Mouse (Mus musculus) forebrain, embryonic 11.5 days (tissue): Measurements from ENCODE around the gene 1700020A23Rik. TPM values are rescaled to one million over a fixed set of nuclear protein-coding genes. Genes with fewer than 3 reads are reported as not detected.
A peak's percentile ranks its signal among the peaks of the same experiment; 100 is the strongest.

Experiments used
- ATAC-seq: fragments of 200-750 bp; cut with Nextera tagmentation; replicated peaks from 2 replicates; pipeline ENCODE4 v1.8.0; 2017; ENCODE audit warnings: moderate TSS enrichment; ENCODE audit not compliant: low FRiP score
- DNase-seq: peaks from one replicate; pipeline ENCODE4 v3.0.0-alpha.2; 2017; ENCODE audit warnings: low spot score
- H3K27ac ChIP-seq: fragments of 300-500 bp; sonication (generic); 2 replicates; pipeline ENCODE4 v1.5.1; 2014; ENCODE audit warnings: low read depth, low read length
- H3K27me3 ChIP-seq: fragments of 300-500 bp; sonication (generic); 2 replicates; pipeline ENCODE4 v1.6.1; 2014; ENCODE audit warnings: mild to moderate bottlenecking, low read length, mixed read lengths; ENCODE audit not compliant: control insufficient read depth, insufficient read depth
- H3K36me3 ChIP-seq: fragments of 300-500 bp; sonication (generic); 2 replicates; pipeline ENCODE4 v1.6.1; 2014; ENCODE audit warnings: mild to moderate bottlenecking, low read length, moderate library complexity, mixed read lengths; ENCODE audit not compliant: control insufficient read depth, insufficient read depth
- H3K4me1 ChIP-seq: fragments of 300-500 bp; sonication (generic); replicated peaks from 2 replicates; pipeline ENCODE4 v1.6.1; 2014; ENCODE audit warnings: low read length, mixed read lengths; ENCODE audit not compliant: control insufficient read depth, insufficient read depth
- H3K4me2 ChIP-seq: fragments of 300-500 bp; sonication (generic); 2 replicates; pipeline ENCODE4 v1.6.1; 2014; ENCODE audit warnings: low read depth, mild to moderate bottlenecking, low read length, moderate library complexity, mixed read lengths; ENCODE audit not compliant: severe bottlenecking
- H3K4me3 ChIP-seq: fragments of 300-500 bp; sonication (generic); 2 replicates; pipeline ENCODE4 v1.5.1; 2014; ENCODE audit warnings: low read depth, low read length
- H3K9ac ChIP-seq: fragments of 300-500 bp; sonication (generic); 2 replicates; pipeline ENCODE4 v1.6.1; 2014; ENCODE audit warnings: low read length
- H3K9me3 ChIP-seq: fragments of 300-500 bp; sonication (generic); 2 replicates; pipeline ENCODE4 v1.6.1; 2016; ENCODE audit warnings: low read length, mixed read lengths; ENCODE audit not compliant: control insufficient read depth
- WGBS: fragments of 180-500 bp; shearing (Covaris S2); extraction: QIAGEN DNeasy Blood & Tissue Kit; methylation state at CpG from one replicate; pipeline ENCODE4 v1.1.7; 2014; 5-methylcytosine and 5-hydroxymethylcytosine counted together
- polyA plus RNA-seq: library from polyadenylated mRNA; unstranded; fragments of >200 nt; fragmentation: Nextera tagmentation; extraction: Ambion mirVana; gene quantifications from 2 replicates; pipeline ENCODE4 v1.2.1, GENCODE M21; 2014

1700020A23Rik gene
- polyA plus RNA-seq, 1 experiment from 2014 or later: not detected

DNA sequence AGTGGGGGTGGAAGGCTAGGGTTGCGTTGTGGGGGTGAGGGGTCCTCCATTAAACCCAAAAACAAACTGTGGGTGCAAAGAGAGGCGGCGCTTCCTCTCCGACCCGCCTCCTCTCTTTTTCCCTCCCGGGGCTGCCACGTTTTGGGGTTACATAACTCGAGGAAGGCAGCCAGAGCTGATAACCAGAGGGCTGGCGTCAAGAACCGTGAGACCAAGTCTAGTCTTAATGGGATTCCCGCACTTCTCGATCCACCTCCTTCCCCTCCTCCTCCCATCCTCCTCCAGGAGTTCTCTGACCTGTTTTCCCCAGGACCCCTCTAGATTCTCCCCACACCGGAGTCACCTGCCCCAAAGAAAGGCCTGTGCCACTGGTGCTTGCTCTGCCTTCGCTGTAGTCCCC is 7.0 kb upstream of the 1700020A23Rik start:
- H3K9ac ChIP-seq: peak overlapping the region; percentile 75
- peak overlapping the region; percentile 93 for H3K4me2 ChIP-seq
- ATAC-seq (no peak), DNase-seq (no peak)
- H3K27me3 ChIP-seq: no peaks in the 10 kb centered on the region
- no peaks in the 10 kb centered on the region; the same call in 1 of the 2 replicates for H3K36me3 ChIP-seq
- peaks cover 8% of the 10 kb centered on the region for H3K4me1 ChIP-seq
- H3K27ac ChIP-seq: no peak overlapping the region
- H3K4me3 ChIP-seq: peak overlapping the region; percentile 52
- H3K9me3 ChIP-seq: no peaks in the 10 kb centered on the region
- 15% methylated on average over 14 of the region's 14 CpGs for WGBS

- DNase-seq (no peak), ATAC-seq (no peak)
- Histone ChIP-seq H3K4me1 (peaks cover 8% of the 10 kb centered on the region), H3K9me3 (no peaks in the 10 kb centered on the region), H3K4me2 (no peak overlapping the region), H3K27ac (no peak overlapping the region), H3K9ac (no peak overlapping the region), H3K27me3 (no peaks in the 10 kb centered on the region), H3K36me3 (no peaks in the 10 kb centered on the region), H3K4me3 (no peak overlapping the region)
- WGBS: 98% methylated on average over 1 of the region's 1 CpGs
Measured at GRCm38 (mm10) chr2:130400046-130400445, 5.0 kb upstream of the 1700020A23Rik start.

GRCm38 (mm10) chr2:130401891-130402290 is 3.2 kb upstream of the 1700020A23Rik start:
- no peaks in the 10 kb centered on the region for H3K27me3 ChIP-seq
- 86% methylated on average over 4 of the region's 4 CpGs for WGBS
- no peak overlapping the region for H3K4me3 ChIP-seq
- no peak overlapping the region for H3K27ac ChIP-seq
- H3K9me3 ChIP-seq: no peaks in the 10 kb centered on the region
- DNase-seq: no peak
- H3K4me1 ChIP-seq: peaks cover 3% of the 10 kb centered on the region
- no peak overlapping the region for H3K9ac ChIP-seq
- no peak for ATAC-seq
- H3K36me3 ChIP-seq: no peaks in the 10 kb centered on the region
- H3K4me2 ChIP-seq: no peak overlapping the region

DNA sequence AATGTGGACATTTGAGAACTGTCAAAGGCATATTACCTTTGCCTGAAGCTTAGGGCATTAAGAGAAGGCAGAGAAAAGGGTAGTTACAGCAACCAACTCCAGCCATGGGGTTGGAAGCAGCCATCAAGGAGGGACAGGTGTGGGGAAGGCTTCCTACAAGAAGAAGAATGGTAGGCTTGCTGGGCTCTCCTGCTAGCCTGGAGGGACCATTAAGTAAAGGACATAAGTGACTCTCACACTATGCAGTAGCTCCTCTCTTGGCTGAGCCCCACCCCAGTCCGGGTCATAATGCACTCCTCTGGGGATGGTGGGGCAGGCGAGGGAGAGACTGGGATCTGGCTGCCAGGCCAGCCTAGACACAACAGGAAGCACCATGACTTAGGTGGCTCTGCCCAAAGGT is 1.1 kb downstream of the 1700020A23Rik start, which contains the start of gene Tmem239:
Gene Tmem239 (plus strand): TSS at position 301 of the 400 bp plus-strand sequence.
- H3K4me1 ChIP-seq: no peaks in the 10 kb centered on the region
- no peak within 1 kb of the TSS for H3K9ac ChIP-seq
- no peak for ATAC-seq
- H3K4me3 ChIP-seq: no peak within 1 kb of the TSS
- no peak within 1 kb of the TSS for H3K4me2 ChIP-seq
- DNase-seq: no peak
- H3K9me3 ChIP-seq: no peaks in the 10 kb centered on the region
- H3K27ac ChIP-seq: no peak within 1 kb of the TSS
- H3K36me3 ChIP-seq: no peaks in the 10 kb centered on the region
- 73% methylated on average over 2 of the region's 2 CpGs for whole genome bisulfite sequencing
- no peaks in the 10 kb centered on the region for H3K27me3 ChIP-seq

DNA sequence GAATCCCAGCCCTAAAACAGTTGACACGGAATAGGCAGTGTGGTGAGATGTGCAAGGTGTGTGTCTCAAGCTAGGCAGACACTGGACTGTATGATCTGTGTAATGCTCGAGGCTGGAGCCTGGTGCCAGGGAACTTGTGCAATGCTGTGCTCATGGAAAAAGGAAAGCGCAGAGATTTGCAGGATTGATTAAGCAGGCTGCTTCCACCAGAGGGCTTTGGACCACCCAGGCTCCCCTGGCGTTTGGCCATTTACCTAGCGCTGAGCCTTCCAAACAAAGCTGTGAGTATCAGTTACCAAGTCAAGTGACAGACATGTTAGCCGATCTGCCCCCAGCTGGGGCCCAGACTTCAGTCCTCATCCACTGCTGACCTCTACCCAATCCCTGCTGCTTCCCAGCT is 3.1 kb downstream of the 1700020A23Rik start:
- no peaks in the 10 kb centered on the region for H3K9me3 ChIP-seq
- no peaks in the 10 kb centered on the region for H3K36me3 ChIP-seq
- no peak overlapping the region for H3K4me2 ChIP-seq
- no peak overlapping the region for H3K9ac ChIP-seq
- no peak for ATAC-seq
- no peak overlapping the region for H3K4me3 ChIP-seq
- H3K27me3 ChIP-seq: no peaks in the 10 kb centered on the region
- DNase-seq: peak; percentile 67
- H3K4me1 ChIP-seq: no peaks in the 10 kb centered on the region
- H3K27ac ChIP-seq: no peak overlapping the region
- WGBS: 12% methylated on average over 6 of the region's 6 CpGs

DNA sequence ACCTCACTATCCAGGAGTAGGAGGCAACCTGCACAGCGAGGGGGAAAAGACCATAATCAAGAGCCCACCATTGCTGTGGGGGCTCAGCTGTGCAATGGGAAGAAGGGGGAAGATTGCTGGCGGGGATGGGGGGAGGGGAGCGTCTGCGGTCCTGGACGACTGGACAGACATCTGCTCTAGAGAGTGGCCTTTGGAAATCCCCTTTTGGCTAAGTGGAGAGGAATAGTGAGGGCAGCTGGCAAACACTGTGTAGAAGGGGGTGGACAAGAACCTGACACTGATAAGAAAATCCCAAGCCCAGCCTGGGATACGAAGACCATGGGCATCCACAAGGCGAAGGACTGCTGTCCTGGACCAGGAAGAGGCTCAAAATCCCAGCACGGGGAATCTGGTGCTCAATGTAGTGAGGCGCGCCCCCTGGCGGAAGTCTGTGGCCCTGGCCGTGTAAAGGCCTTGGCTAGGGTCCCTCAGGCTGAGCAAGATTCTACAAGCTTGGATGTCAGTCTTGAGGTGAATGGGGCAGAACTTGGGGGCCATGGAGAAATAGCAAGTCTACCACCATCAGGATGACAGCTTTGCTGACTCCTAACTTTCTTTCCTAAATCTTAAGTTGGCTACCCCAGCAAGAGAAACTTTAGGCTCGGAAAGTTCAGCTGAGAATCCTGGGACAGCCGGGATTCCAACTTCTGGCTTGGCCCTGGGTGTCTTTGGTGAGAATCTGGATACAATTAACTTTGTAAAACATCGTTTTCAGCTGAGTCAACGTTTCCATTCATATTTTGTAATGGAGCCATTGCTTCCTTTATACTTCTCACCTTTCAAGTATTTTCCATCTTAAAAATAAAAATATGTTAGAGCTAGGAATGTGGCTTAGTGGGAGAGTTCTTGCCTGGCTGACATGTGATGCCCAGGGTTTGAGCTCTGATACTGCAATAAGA is 6.8 kb downstream of the 1700020A23Rik start:
- no peaks in the 10 kb centered on the region for H3K27me3 ChIP-seq
- ATAC-seq (peak; percentile 83), DNase-seq (peak; percentile 93)
- no peak overlapping the region for H3K27ac ChIP-seq
- 38% methylated on average over 16 of the region's 16 CpGs for WGBS
- H3K4me2 ChIP-seq: no peak overlapping the region
- no peak overlapping the region for H3K4me3 ChIP-seq
- no peaks in the 10 kb centered on the region for H3K36me3 ChIP-seq
- H3K4me1 ChIP-seq: no peaks in the 10 kb centered on the region
- no peaks in the 10 kb centered on the region for H3K9me3 ChIP-seq
- no peak overlapping the region for H3K9ac ChIP-seq

GRCm38 (mm10) chr2:130412775-130413174 is 7.7 kb downstream of the 1700020A23Rik start:
- WGBS: 88% methylated on average over 3 of the region's 3 CpGs
- Histone ChIP-seq H3K27ac (no peak overlapping the region), H3K4me3 (no peak overlapping the region), H3K9ac (no peak overlapping the region), H3K4me1 (no peaks in the 10 kb centered on the region), H3K36me3 (no peaks in the 10 kb centered on the region), H3K9me3 (no peaks in the 10 kb centered on the region), H3K27me3 (no peaks in the 10 kb centered on the region), H3K4me2 (no peak overlapping the region)
- DNase-seq (no peak), ATAC-seq (no peak)

DNA sequence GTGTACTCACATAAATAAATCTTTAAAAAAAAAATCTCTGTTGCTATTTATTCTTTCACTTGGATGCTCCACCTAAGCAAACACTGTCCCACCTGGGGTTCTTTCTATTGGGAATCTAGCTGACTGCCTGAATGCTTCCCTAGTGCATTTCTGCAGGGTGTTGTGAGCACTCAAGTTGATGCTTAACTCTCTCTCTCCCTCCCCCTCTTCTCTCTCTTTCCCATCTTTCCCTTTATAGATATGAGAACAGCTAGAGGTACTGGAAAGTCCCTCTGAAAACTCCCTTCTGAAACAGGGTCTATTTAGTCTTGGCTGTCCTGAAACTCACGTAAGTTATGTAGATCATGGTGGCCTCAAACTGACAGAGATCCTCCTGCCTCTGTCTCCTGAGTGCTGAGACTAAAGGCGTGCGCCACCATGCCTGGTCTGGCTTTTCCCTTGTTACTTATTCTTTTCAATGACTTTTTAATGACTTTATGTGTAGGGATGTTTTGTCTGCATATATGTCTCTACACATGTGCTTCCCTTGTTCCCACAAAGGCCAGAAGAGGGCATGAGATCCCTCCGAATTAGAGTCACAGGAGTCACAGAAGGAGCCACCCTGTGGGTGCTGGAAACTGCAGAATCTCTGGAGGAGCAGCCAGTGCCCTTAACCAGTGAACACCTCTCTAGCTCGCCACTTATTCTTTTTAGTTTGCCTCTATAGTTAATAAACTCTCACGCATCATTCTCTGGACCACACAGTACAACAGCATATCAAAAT is 9.2 kb downstream of the 1700020A23Rik start:
- Histone ChIP-seq H3K27ac (no peak overlapping the region), H3K36me3 (no peaks in the 10 kb centered on the region), H3K4me2 (no peak overlapping the region), H3K9ac (no peak overlapping the region), H3K9me3 (no peaks in the 10 kb centered on the region), H3K4me3 (no peak overlapping the region), H3K27me3 (no peaks in the 10 kb centered on the region), H3K4me1 (no peaks in the 10 kb centered on the region)
- ATAC-seq: no peak
- 72% methylated on average over 6 of the region's 6 CpGs for WGBS
- DNase-seq: no peak
